Mouse (Mus musculus): ENCODE data around the gene Sap18.

GRCm38 (mm10) chr14:57820839-57821238 is 22.9 kb downstream of the Sap18 start:
- TF ChIP-seq POLR2A (IDR thresholded peaks at IDR 0.05; ENCODE audit: control insufficient read depth, low read depth, low read length), result no peak
- no peak for TF ChIP-seq CTCF (IDR thresholded peaks at IDR 0.05; ENCODE audit: control insufficient read depth, insufficient read depth, insufficient replicate concordance, low read depth, low read length)

Measured in testis, adult 2 months (tissue).